Mouse (Mus musculus) heart, adult 2 months (tissue): Measurements from ENCODE around the gene Jazf1.

ENCODE experiments used
- CTCF ChIP-seq: fragments of 200-600 bp; IDR thresholded peaks from 2 replicates; pipeline ENCODE4 v1.8.1; 2022; ENCODE audit warnings: antibody characterized with exemption, mild to moderate bottlenecking, moderate library complexity
- EP300 ChIP-seq: fragments of 200-500 bp; IDR thresholded peaks from 2 replicates; pipeline ENCODE4 v1.6.1; 2011; ENCODE audit warnings: low read depth, low read length, control low read depth; ENCODE audit not compliant: insufficient read depth
- POLR2A ChIP-seq: fragments of 200-500 bp; IDR thresholded peaks from 2 replicates; pipeline ENCODE4 v1.6.1; 2011; ENCODE audit warnings: mild to moderate bottlenecking, low read depth, low read length, control low read depth; ENCODE audit not compliant: insufficient read depth

DNA sequence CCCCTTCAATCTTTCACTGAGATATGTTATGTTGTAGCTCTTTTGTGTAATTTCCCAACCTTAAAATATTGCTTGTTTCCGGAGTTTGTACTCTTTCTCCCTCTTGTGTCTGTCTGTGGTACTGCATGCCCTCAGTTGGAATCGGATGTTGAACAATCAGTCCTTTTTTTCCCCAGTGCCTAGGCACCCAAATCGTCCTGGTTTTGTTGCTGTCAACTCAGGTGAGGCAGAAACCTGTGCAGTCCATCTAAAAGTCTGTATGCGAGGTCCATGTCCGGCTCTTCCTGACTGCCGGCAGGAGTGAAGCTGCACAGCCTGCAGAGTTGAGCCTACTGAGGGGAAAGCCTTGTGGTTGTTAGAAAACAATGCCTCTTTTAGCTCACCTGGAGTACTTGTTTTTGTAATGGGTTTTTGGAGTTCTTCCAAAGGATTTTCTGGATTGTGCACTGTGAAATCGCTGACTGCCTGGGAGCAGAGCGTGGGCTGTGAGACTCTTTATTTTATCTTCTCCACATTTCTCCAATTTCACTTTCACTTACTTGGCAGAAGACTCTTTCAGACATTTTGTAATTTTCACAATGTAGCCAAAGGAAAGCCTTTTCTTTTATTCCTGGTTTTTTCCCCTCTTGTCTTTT, 343.5 kb downstream of the Jazf1 start:
- TF ChIP-seq EP300 = no peak
- TF ChIP-seq CTCF = peak; percentile 100; the same call in 1 of the 2 replicates
- TF ChIP-seq POLR2A = no peak
